Mouse (Mus musculus): ENCODE data around the gene Glyctk. TPM values are rescaled to one million over a fixed set of nuclear protein-coding genes. Genes with fewer than 3 reads are reported as not detected.

Glyctk gene
- 1 to 10 TPM; 1.3 to 1.7 TPM for total RNA-seq (2021)

DNA sequence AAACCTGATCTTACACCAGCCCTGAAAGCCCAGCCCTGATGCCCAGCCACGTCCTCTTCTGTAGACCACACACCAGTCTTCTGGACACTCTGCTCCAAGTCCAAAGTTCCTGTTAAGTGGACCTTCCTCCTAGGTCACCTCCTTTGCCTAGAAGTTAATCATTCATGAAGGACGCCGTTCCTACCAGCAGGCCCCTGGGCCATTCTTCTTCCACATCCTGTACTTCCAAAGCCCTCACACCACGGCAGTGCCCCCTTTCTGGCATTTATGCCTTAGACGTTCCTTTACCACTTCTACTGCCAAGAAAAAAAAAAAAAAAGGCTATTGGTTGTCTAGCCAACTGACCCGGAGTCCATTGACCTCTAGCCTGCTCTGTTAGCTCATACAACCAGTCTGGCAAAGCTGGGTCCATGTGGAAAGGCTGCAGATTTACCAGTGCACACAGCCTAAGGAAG, at the start of gene Glyctk:
Gene Glyctk, minus strand, starts transcription at position 102 of the 455 bp plus-strand sequence.
- intact Hi-C loops (cut with DNase I) = loop anchor here (2.0 to 5.0 kb wide), 4 partner anchors 45 to 319 kb away; partner anchors contain the start of genes Parp3 and Rrp9
- no peak for DNase-seq

DNA sequence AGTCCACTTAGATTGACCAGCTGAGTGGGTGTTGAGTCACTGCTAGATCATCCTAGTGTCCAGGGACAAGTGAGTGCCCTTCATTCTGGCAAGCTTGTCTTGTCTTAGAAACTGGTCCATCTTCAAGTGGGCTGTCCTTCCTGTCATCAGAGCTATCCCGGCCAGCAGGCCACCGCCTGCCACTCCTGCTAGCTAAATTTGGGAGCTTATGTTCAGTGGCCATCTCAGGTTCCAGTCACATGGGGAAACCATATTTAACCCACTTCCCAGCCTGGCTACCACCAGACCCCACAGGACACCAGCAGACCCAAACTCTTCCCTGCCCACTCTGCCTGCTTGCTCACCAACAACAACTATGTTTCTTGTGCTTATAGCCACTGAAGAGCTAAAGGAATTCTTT, 48.6 kb upstream of the Glyctk start:
- intact Hi-C loops (cut with DNase I) = no loop called here
- peak; percentile 53 to 59 for DNase-seq

DNA sequence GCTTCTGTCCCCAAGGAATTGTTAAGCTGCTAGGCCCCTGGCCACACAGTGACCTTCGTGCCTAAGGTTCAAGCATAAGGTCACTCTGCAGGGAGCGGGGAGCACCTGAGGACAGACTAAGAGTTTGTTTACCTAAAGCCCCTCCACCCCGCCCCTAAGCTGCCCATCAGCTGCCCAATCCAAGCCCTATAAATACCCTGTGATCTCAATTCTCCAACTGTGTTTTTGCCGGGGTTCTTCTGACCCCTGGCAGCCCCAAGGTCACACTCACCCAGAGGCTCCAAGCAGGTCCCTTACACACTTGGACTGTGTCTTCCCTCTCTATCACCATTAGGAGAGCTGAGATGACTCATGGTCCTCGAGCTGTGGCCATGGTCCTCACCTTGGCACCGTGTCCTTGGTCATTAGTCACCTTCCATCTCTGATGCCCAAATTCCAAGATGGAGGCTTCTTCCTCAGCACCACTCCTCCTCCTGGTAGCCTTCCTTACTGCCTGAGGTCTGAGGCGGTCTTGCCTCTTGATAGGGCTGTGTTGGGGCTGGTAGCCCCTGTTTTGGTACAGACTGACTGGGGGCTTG, 47.9 kb upstream of the Glyctk start:
- intact Hi-C loops (cut with DNase I) = no loop called here
- no peak for DNase-seq

DNA sequence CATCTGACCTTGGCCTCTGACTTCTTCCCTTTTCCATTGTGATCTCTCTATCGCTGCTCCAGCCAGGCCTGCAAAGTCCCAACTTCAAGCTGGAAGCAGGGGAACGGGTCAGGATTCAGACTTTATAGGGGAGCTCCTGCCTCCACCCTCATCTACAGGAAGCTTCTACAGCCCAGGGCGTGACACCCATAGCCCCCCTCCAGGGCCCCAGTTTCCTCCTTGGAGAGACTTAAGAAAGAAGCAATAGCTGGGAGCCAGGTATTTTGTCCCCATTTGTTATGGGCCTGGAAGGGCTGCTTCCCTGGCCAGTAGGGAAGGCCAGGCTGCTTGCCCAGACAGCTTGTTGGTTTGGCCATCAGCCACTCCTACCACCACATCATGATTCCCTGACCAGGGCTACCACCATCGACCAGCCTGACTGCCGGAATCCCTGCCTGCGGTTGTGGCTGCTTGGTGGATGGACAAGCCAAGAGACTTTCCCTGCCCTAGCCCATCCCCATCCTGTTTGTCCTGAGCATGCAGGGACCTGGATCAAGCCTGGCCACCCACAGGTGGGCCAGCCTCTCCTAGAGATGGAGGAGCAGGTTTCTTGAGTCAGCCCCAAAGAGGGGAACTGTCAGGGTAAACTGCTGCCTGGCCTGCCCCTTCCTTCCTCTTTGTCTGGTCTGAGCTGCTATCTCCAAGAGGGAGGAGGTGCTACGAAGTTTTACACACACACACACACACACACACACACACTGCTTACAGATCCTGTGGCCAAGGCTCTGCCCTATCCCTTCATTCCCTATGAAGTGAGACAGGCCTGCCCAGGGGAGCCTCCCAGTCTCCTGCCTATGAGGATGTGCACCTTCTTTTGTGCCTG, 46.3 kb upstream of the Glyctk start:
- intact Hi-C loops (cut with DNase I) = loop anchor here (5.0 kb wide), 1 partner anchor 42 kb away; no protein-coding TSS in a partner anchor
- peak in 1 of 2 experiments; percentile 39 for DNase-seq

DNA sequence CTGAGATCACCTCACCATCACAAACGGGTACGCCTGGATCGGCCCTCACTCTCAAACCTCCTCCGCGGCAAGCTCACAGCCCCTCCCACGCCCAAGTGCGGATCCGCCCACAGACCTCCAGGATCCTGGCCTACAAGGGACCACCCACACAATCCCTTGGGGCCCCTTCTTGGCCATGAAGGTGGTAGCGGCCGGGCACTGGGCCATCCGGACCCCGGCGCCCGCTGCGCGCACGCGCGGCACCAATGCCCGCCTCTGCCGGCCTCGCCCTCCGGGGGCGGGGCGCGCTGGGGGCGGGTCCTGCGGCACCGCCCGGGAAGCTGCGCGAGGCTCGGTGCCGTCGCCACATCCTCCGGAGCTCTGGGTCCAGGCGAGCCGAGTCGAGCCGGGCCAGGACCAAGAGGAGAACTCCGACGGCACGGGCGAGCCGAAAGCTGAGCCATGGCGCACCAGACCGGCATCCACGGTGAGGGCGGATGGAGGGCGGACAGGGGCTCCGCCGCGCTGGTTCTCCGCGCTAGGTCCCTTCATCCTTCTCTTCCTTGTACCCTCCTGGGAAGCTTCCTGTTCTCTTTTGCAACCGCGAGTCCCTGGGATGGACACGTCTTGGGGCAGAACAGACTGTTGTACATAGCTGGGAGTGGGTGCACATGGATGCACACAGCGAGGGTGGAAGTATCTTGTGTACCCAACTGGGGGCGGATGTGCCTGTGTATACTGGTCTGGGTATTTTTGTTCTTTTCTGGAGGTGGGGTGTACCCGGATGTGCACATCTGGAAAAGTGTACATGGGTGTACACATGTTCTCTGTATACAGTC, 45.1 kb upstream of the Glyctk start, which contains the start of gene Twf2:
Gene Twf2, plus strand, starts transcription at position 290 of the 818 bp plus-strand sequence.
- DNase-seq = peak; percentile 93 to 96
- intact Hi-C loops (cut with DNase I) = loop anchor here (5.0 kb wide), 1 partner anchor 41 kb away; no protein-coding TSS in a partner anchor

DNA sequence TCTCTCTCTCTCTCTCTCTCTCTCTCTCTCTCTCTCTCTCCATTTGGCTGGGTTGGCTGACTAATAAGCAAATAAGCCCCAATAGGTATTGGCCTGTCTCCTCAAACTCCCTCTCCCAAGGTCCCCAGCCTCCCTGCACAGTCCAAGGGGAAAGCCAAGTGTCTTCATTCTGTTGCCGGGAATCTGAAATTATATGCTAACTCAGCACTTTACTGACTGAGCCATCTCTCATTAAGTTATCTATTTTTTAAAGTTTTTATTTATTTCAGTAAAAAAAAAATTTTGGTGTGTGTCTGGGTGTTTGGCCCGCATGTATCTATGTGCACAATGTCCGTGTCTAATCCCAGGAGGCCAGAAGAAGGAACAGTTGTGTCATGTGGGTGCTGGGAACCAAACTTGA, 44.0 kb upstream of the Glyctk start:
- DNase-seq = no peak
- intact Hi-C loops (cut with DNase I) = loop anchor here (5.0 kb wide), 1 partner anchor 40 kb away; no protein-coding TSS in a partner anchor

DNA sequence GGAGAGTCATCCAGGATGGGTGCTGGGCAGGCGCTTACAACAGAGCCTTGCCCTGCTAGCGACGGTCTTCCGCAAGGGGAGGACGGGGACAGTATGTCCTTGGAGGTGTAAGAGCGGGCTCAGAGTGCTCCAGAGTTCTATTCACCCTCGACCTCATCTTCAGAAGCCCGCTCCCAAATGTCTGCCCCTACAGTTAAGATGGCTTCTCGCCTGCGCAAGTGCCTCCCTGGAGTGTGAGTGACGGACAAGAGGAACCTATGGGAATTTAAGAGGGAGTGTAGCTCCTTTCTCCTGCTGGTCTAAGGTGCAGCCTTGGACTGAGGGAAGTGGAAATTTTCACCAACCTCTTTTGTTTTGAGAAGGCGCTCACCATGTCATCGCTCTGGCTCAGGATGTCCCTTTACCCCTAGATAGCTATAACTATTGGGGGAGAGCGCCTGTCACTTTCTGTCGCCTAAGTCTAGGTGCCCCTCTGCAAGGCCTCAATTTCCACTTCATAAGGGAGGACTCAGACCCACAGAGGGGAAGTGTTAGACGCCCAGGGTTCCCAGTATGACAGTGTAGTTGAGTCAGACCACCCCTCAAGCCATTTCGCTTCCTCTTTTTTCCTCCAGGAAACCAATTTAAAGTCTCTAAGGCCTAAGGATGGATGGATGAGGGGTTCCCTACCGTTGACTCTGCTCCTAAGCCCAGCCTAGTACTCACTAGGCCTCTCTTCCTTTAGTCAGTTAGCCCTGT, 41.8 kb upstream of the Glyctk start, which contains the start of gene Ppm1m:
Gene Ppm1m, minus strand, starts transcription at position 212 of the 738 bp plus-strand sequence.
- no peak for DNase-seq
- intact Hi-C loops (cut with DNase I) = loop anchor here (5.0 kb wide), 1 partner anchor 37 kb away; no protein-coding TSS in a partner anchor

DNA sequence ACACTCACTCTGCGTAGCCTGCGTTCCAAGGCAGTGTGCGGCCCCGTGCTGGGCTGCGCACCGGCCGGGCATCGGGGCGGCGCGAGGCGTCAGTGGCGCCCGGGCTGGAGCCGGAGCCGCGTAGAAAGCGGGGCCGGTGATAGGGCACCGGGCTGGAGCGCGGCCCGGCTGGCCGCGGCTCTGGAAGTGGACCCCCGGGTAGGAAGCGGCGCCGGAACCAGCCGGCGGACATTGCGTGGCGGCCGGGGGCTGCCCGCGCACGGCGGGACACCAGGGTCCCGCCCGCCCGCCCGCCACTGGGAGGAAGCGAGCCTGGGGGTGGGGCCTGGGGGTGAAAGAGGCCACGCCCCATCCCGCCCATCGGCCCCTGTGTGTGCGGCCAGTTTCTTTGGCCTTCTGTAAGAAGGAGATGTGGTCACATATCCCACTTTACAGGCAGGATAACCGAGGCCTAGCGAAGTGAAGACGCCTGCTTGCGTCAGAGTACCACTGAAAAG, 41.1 kb upstream of the Glyctk start:
- peak; percentile 83 for DNase-seq
- intact Hi-C loops (cut with DNase I) = no loop called here

DNA sequence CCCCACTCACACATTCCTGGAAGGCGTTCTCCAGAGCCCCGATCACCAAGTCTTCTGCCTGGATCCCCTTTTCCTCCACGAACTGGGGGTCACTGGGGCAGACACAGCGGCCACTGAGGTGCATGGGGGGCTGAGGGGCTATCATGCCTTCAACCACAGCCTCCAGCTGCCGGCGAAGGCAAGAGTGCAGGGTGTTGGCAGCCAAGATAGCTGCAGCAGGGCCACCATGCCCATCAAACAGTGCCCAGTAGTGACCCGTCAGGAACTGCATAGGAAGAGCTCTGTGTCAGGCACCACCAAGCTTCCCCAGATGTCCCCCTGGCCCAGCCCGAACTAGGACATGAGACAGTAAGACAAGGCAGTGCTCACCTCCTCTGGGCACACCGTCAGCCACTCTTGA, 39.8 kb upstream of the Glyctk start:
- no peak for DNase-seq
- intact Hi-C loops (cut with DNase I) = loop anchor here (2.0 kb wide), 1 partner anchor 25 kb away; no protein-coding TSS in a partner anchor

DNA sequence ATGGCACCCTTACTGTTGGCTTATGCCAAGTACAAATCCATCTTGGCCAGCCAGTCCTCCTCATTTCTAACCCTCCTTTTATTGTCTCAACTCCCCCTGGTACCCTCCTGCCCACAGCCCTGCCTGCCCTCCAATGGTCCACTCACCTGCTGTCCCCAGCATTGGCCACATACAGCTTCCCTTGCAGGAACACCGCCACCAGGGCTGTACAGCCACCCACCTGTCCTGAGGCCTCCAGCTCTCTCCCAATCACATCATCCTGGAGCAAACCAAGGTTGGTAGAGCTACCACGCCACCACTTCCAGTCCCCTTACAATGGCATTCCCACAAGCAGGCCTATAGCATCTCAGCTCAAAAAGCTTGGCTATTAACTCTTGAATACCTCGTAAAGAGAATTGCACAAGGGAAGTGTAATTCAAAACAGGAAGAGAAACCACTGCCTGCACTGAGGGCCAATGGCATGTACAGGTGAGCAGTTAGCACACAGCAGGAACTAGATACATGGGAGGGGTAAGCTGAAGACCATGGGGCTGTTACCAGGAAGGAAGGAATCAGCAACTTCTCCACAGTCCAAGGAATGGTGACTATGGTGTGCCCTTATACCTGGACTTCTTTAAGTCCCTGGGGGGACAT, 39.3 kb upstream of the Glyctk start:
- intact Hi-C loops (cut with DNase I) = loop anchor here (2.0 kb wide), 1 partner anchor 24 kb away; no protein-coding TSS in a partner anchor

DNA sequence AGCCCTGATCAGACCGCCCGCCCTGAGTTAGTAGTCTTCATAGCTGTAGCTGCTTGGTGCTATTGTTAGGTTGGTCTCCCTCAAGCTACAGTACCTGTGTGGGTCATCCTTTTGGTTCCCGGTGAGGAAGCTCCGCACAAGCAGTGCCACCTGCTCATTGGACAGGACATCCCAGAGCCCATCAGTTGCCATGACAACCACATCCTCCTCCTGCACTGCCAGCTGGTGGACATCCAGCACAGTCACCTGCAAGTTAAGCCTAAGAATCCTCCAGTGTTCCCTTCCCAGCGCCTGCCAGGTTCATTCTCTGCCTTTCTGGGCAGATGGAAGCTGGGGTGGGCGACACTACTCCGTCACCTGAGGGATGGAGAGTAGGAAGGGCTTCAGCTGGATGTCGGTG, 37.8 kb upstream of the Glyctk start:
- intact Hi-C loops (cut with DNase I) = loop anchor here (2.0 kb wide), 1 partner anchor 23 kb away; no protein-coding TSS in a partner anchor
- no peak for DNase-seq

More for the DNA sequence above, 39.3 kb upstream of the Glyctk start:
- DNase-seq = no peak

DNA sequence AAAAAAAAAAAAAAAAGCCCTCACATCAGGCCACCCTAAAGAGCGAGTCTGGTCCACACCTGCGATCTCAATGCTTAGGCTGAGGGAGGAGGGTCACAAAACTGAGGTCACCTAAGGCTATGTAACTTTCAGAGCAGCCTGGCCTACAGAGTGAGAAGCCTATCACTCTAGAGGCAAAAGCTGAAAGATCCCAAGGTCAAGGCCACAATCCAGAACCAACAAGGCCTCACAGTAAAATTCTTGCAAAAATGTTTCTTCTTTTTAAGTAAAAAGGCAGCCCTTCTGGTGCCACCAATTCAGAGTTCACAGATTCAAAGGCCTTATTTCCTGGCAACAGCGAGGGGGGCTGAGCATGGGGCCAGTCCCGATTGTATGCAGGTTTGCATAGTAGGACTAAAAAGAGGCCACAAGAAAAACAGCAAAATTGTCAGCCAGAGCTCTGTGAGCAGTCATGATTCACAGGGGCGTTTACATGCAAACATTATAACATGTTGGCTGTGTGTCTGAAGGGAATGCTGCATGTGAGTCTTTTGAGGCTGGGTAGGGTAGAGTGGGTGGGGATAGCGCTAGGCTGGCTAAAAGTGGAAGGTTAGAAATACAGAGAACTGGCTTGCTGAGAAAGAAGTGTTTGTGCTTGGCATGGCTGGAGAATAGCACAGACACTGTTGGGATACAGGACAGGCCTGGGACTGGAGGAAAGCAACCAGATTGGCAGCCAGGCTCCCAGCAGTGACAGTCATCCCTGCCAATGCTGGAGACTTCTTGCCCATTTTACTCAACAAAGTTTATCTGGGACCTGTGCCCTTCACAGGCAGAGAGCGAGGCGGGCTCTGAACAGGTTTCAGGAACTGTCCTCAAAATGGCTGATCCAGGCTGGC, 36.2 kb upstream of the Glyctk start:
- intact Hi-C loops (cut with DNase I) = no loop called here
- no peak for DNase-seq

DNA sequence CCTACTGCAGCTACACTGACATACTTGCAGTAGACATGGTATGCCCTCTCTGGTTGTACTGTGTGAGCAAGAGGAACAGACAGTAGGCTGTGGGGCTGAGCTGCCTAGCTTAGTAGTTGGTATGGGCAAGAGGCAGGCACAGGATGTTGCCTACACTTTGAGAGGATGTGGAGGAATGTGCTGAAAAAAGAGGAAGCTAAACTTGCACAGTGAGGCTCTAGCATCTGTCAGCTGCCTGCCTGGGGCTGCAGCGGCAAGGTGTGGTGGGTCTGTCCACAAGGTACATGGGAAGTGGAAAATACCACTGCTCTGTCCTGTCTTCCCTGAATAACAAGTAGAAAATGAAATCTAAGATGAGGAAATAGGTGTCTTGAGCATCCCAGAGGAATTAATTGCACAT, 35.1 kb upstream of the Glyctk start:
- intact Hi-C loops (cut with DNase I) = no loop called here
- no peak for DNase-seq

DNA sequence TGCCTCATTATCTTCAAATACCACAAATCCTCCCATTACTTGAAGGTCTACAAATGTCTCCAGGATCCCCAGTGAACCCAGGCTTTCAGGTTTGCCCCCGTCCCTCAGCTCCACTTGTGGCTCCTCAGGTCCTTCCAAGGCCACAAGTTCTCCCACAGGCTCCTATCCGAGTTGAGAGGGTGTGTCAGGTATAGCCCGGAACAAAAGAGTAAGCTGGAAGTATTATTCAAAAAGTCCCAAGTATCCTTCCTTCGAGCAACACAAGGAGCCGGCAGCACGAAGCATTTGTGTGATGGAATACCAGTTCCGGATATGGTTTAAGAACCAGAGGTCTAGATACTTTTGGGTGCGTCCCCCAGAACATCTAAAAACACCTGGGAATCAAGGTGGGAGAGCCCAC, 34.1 kb upstream of the Glyctk start:
- no peak for DNase-seq
- intact Hi-C loops (cut with DNase I) = no loop called here

DNA sequence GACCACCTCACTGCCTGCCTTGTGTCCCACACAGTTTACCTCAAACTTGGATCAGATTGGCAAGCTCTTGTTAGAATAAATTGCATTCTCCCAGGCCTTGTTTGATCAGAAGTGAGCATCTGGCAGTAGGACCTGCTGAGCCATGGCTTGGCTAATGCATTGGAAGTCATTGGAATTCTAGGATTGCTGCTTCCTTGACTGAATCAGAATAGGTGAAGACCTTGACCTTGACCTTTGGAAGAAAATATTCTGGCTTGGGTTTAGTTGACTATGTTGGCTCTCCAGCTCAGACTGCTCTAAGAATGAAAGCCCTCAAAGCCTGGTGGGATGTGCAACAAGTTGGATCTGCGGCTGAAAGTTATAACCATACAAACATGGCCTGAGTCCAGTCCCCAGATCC, 33.4 kb upstream of the Glyctk start:
- no peak for DNase-seq

DNA sequence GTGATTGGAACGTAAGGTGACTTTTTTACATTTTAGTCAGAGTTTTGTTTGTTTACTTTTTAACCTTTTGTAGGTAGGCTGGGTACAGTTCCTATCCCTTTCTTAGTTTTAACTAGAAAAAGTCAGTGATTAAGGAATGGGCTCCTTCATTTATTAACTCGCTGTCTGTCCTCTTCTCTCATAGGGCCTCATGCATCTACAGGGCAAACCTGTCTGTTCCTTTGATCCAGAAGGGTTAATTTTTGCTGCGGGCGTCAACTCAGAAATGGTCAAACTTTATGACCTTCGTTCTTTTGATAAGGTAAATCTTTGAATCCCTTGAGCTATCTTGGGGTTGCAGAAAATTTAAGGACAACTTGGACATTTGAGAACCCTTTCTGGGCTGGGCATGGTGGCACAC, 26.1 kb upstream of the Glyctk start:
- intact Hi-C loops (cut with DNase I) = no loop called here
- DNase-seq = no peak

More for the DNA sequence above, 33.4 kb upstream of the Glyctk start:
- intact Hi-C loops (cut with DNase I) = no loop called here

DNA sequence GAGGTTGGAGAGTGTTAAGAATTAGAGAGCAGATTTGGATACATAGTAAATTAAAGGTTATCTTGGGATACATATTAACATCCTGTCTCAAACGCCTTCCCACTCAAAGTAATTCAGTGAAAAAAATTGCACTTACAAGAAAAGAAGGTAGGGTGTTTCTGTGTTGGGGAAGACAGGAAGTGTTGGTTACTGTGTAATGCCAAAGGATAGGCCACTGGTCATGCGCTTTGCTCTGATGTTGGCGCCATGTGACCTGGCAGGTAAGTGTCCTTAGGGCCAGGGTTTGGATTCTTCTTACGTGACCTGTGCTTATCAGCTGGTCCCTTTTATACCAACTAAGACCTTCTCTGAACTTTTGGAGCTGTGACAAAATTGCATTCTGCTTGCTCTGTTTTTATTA, 24.2 kb upstream of the Glyctk start:
- intact Hi-C loops (cut with DNase I) = no loop called here

DNA sequence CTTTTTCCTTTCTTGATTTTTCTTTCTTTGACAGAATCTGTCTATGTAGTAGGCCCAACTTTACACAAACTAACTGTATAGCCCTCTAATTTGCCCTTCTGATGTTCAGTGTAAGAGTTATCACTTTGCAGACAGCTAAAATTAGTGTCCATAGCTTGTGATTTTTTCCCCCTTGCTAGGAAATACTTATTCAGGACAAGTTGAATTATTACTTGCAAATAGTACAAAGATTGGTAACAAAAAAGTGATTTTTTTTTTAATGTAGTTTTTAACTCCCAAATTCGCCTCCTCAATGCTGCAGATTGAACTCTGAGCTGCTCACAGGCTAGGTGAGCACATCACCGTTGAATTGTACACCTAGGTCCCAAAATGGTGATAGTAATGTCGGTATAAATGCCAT, 22.0 kb upstream of the Glyctk start:
- intact Hi-C loops (cut with DNase I) = loop anchor here (10.0 kb wide), 1 partner anchor 705 kb away; the partner anchor contains the start of gene Rbm15b
- no peak for DNase-seq

More for the DNA sequence above, 24.2 kb upstream of the Glyctk start:
- DNase-seq = no peak

Data from heart, postnatal 36 days (tissue).